In the genomic region with DNA sequence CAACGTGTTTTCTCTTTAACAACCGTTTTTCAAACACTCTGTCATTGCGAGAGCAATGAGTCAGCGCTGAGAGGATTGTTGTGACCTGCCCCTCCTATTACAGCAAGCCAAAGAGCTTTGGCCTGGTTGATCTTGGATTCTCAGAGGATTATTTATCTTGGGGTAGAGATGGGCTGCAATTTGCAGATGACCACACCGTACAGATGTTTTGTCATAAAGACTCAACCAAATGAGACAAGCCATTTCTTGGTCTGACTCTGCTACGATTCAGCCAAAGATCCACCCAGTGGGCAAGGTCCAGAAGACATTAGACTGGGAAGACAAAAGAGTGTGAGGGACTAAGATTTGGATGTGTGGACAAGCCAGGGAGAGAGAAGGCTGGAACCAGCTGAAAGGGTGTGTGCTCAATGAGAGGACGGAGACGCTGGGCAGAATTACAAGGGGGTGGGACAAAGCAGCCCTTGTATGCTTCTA, we compare ENCODE assay signal across 11 mouse cellular contexts. TPM values are rescaled to one million over a fixed set of nuclear protein-coding genes. Genes with fewer than 3 reads are reported as not detected.
DNase-seq lines count a peak whose midpoint lies in the region; ATAC-seq lines count a peak whose summit lies in the region.
"Had no signal": no experiment of that assay in that cellular context is flagged by ENCODE, and none has a peak within 500 bp of the region (broad histone marks: within the 10 kb centered on the region; RNA-seq: fewer than 3 reads in every experiment).

No protein-coding gene starts in this region.

- no peaks in the 10 kb centered on the region for H3K9me3 ChIP-seq in heart, embryonic 10.5 days
- H3K9me3 ChIP-seq: neural tube, embryonic 13.5 days had no signal

- H3K36me3 ChIP-seq in heart, embryonic 10.5 days: no peaks in the 10 kb centered on the region
- H3K36me3 ChIP-seq: neural tube, embryonic 13.5 days had no signal

- intact Hi-C loops in heart, postnatal 36 days (cut with DNase I): no loop called here

- no peak for ATAC-seq in inflammation-experienced regulatory T-cells, adult 6 months

- peaks cover 69% of the 10 kb centered on the region for H3K27me3 ChIP-seq in heart, embryonic 10.5 days (ENCODE audit: insufficient read depth, poor library complexity, severe bottlenecking)
- H3K27me3 ChIP-seq: neural tube, embryonic 13.5 days had no signal

- DNase-seq in heart, adult 18-20 months: peak; percentile 72 to 79
- no peak for DNase-seq in heart, embryonic 10.5 days (ENCODE audit: low spot score)
- peak; percentile 74 for DNase-seq in 3T3-L1 (ENCODE audit: low read depth, low spot score)
- peak; percentile 58 for DNase-seq in brain, adult 2 months (ENCODE audit: low read depth, low spot score)
- DNase-seq in heart, postnatal 36 days: peak; percentile 44 to 49
- DNase-seq in yolk sac, embryonic 10.5 days (ENCODE audit: low spot score): no peak
- no peak for DNase-seq in right cerebral cortex, postnatal 36 days (ENCODE audit: low spot score in 2 of 2)
- DNase-seq: lung, embryonic 14.5 days had no signal

- 77% methylated on average over 8 of the region's 8 CpGs for WGBS in heart, embryonic 10.5 days

- no peak overlapping the region for H3K27ac ChIP-seq in heart, embryonic 10.5 days
- H3K27ac ChIP-seq: neural tube, embryonic 13.5 days had no signal

- H3K4me1 ChIP-seq in heart, embryonic 10.5 days: peaks cover 14% of the 10 kb centered on the region

- H3K4me3 ChIP-seq in heart, embryonic 10.5 days: no peak overlapping the region
- H3K4me3 ChIP-seq: left cerebral cortex, adult 2 months; neural tube, embryonic 13.5 days had no signal

RNA-seq across cellular contexts. Expression of gene Ston2, which starts 13.3 kb away (rescaled TPM):
- total RNA-seq in heart, adult 18-20 months (2021): 1 to 10 TPM; 4.7 to 5.9 TPM
- 4.8 and 8.6 TPM in 2 replicates for polyA plus RNA-seq in heart, embryonic 10.5 days (2016; fragmentation: Nextera tagmentation; extraction: Ambion mirVana)
- 1 to 10 TPM; 3.7 to 3.8 TPM for total RNA-seq in heart, postnatal 36 days (2021)
- polyA plus RNA-seq in inflammation-experienced regulatory T-cells, adult 6 months (2017; shearing (Covaris generic)): 1 to 10 TPM in 1 of 3 experiments, under 1 TPM in 2; 0.69 to 2.0 (median 0.82) TPM

Comparison
In these comparisons a context has a peak if more than half of its experiments do, and no peak if none do; other contexts are left out.
1. DNase-seq: peak in heart, adult 18-20 months (2 of 2), 3T3-L1 (single experiment), brain, adult 2 months (single experiment) and heart, postnatal 36 days (2 of 2); none in heart, embryonic 10.5 days (single experiment), yolk sac, embryonic 10.5 days (single experiment) and right cerebral cortex, postnatal 36 days (0 of 2).